Mouse (Mus musculus) thymus, postnatal 25 days (tissue): ENCODE results near the gene Erbb4.
"Not testable (repeated sequence)": the region's sequence is repeated elsewhere in the genome, so short reads cannot be mapped to it uniquely, and the experiment has no call there.

Experiments
- DNase-seq: peaks from one replicate; pipeline ENCODE4 v3.0.0; 2022

Gene Erbb4

DNA sequence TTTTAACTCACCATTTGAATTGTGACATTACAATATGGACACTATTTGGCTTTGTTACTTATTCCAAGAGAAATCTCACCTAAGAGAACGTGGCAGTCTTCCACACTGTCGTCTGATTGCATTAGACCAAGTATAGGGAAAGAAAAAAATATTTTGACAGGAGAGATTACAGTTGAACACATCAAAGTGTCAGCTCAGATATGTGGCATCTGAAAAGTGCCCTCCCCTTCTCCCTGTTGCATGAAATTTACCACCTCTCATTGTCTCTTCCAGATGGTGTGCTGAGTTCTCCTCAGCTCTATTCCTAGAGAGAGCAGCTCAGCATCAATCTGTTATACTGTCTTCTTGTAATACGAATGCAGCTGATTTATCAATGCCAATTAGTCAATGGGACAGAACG lies 268.5 kb downstream of the Erbb4 start:
- DNase-seq: no peak

DNA sequence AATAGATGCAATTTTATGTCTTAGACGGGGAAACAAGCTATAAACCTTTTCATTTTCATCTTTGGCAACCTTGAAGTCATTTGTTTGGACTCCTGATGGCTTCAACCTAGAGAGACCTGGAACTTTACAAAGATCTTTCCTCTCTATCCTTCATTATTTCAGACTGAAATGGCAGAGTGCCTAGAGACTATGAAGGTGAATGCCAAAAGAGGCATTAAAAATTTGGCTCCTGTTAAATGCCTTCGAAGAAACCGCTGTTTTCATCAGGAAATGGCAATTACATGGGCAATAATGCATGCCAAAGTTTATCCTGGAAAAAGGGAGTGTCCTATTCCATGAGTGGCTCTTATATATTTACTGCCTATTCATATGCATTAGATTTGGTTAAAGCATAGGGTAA lies 273.2 kb downstream of the Erbb4 start:
- no peak for DNase-seq

GRCm38 (mm10) chr1:68832101-68832500 lies 275.8 kb downstream of the Erbb4 start:
- DNase-seq: no peak

- DNase-seq: no peak
Measured at GRCm38 (mm10) chr1:68831575-68831974, 276.3 kb downstream of the Erbb4 start.

DNA sequence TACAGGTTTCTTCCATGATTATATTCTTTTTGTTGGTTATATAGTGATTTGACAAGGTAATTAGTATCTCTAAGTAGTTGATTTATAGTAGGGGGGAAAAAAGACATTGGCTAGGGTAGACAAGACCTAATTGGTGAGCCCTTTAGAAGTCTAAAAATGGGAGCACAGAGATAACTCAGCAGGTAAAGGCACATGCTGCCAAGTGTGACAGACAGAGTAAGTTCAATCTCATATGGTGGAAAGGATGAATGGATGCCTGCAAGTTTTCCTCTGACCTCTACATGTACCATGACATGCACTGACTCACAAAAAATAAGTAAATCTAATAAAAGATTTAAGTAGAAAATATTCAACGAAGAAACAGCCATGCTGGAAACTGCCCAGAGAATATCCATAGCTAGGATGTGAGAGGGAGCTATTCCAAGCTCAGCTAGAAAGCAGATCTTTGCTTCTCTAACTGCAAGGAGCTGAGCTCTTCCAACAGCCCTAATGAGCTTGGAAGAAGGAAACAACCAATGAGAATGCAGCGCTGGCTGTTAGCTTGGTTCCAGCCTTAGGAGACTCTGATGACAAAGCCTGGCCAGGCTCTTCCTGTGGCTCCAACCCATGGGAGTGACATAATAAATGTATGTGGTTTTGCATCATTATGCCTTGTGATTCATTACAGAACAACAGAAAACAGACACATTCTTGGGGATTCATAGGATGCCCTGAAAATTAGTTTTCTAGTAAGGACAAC lies 277.2 kb downstream of the Erbb4 start:
- no peak for DNase-seq

GRCm38 (mm10) chr1:68823116-68823644 lies 284.7 kb downstream of the Erbb4 start:
- no peak for DNase-seq

DNA sequence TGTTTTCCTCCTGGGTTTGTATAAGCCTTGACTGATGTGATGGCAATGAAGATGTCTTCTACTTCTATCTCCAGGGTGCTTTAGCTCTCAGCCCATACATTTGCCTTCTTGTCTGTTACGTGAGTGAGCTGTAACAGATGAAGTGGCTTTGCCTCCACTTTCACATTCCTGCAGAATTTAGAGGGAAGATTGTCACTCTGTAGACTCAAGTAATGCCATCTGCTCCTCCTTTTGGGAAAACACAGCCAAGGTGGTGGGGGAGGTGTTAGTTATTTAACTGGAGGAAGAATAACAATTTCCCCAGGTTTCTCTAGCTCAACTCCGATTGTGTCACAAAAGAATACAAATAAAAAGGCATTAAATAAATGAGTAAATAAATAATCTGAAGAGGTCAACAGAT lies 301.1 kb downstream of the Erbb4 start:
- DNase-seq: no peak

DNA sequence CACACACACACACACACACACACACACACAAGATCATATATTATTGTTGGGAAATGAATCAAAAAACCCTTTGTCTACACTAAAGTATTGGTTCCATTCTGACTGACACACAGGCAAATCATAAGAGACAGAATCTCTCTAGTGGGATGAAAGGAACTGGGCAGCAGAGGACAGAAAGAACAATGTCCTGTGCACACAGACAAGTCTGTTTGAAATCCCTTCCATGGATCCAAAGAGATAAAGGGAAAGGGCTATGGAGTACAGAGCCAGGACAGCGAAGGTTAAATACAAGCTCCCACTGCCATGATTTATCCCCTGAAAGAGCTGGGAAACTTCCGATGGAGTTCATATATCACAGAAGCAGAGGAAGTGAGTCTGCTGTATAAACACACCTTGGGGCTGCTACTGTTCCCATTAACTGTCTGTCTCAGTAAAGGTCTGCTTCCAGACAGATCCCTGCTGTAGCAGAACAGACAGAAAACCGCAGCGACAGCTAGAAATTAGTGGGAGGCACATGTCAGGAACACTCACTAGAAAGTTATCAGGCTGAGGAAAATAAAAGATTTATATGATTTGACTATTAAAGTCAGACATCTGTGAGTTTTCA lies 320.3 kb downstream of the Erbb4 start:
- DNase-seq: no peak

DNA sequence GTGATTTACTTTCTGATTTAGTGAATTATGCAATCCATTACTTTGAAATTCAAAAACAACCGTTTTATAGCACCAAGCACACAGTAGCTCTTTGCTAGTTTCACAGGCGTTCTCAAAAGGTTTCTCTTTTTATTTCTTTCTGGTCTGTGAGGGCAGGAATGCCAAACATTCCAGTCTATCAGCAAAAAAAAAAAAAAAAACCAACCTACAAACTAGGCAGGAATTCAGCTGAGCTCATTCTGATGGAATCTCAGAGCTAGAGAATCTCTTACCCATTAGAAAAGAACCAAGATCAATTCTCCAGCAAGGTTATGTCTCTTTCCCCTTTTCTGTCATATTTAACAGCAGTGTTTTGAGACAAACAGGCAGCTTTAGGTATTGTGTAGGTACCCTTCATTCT lies 327.2 kb downstream of the Erbb4 start:
- no peak for DNase-seq

DNA sequence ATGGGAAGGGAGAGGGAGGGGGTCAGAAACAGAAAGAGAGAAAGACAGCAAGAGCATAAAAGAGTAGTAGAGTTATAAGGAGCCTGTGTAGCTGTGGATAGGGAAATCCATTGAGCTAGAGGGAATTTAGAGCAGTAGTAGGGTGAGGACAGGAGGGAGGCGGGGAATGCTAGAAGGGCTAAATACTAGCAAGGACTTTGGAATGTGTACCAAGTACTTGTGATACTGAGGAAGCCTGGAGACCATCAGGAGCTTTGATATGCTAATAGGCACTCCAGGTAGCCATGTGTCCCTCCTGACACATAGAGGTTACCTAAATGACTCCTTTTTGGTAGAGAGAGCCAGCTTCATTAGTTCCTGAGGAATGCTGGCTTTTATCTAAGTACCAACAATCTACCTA lies 327.8 kb downstream of the Erbb4 start:
- no peak for DNase-seq

DNA sequence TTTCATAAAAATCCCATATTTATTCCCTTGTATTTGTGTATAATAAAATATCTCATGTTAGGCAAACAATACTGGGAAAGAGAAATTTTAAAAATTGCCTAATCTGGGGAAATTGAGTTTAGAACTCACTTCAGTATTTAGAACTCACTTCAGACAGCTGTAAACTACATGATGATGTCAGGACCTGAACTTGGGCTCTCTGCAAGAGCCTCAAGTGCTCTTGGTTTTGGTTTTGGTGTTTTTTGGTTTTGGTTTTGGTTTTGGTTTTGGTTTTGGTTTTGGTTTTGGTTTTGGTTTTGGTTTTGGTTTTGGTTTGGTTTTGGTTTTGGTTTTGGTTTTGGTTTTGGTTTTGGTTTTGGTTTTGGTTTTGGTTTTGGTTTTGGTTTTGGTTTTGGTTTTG lies 341.8 kb downstream of the Erbb4 start:
- not testable (repeated sequence) for DNase-seq

- no peak for DNase-seq
Measured at GRCm38 (mm10) chr1:68762456-68762855, 345.4 kb downstream of the Erbb4 start.

GRCm38 (mm10) chr1:68748976-68749375 lies 358.9 kb downstream of the Erbb4 start:
- no peak for DNase-seq

GRCm38 (mm10) chr1:68681478-68681877 lies 426.4 kb downstream of the Erbb4 start:
- no peak for DNase-seq

DNA sequence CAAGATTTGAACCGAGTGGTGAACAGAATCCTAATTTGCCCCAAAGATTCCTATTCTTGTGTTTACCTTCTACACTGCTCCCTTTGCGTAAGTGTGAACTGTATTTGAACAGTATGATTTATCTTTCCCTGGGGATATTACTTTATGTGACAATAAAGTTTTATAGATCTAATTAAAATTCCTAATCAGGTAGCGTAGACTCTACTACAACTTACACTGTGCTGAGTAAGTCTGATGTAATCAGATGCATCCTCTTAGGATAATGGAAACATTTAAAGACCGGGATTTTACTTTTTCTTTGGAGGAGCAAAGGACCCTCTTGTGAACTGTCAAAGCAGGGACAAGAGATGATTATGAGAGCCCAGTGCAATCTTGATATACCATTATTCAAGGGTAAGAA lies 433.2 kb downstream of the Erbb4 start:
- DNase-seq: no peak

DNA sequence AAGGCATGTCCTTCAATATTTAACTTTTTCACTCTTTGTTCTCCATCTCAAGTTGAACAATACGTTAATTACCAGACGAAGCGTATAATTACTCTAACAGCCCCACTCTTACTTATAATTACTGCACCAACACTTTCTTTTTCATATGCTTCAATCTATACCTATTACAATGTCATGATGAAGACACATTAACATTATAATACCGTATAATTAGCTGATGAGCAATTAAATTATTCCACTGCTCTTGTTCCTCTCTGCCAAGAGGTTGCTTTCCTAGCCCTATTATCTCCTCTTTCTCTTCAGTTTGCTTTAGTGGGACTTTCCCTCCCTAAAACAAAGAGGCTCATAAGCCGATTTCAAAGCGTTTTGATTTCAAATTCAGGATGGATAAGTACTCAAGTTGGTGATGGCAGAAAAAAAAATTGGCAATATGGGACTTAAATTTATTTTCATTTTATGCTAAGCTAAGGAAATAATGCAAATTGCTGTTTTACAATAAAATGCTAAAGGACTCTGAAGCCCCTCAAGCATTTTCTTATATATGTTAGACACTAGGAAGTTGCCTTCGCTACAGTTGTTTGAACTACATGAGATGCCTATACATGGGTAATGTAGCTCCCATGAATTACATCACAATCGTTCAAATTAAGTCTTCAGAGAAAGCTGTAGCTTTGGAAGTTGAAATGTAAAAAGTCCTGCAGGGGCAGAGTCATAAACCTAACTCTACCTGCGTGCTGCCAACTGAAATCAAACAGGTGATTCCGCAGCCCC lies 440.8 kb downstream of the Erbb4 start:
- no peak for DNase-seq

DNA sequence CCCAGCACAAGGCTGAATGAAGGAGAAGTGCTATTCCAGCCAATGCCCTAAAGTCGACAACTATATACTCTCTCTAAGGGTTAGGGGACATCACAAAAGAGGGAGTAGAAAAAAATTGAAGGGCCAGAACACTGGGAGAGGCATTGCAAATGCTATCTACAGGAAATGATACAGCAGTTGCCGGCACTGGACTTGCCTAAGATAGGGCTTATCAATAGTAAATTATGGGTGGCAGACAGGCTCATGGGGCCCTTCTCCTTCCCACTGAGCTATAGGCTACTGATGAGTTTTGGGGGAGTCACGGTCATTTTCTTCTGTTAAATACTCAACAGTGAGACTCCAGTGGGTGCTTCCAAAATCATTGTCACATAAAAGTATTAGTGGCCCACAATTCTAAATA lies 517.4 kb downstream of the Erbb4 start:
- DNase-seq: no peak

DNA sequence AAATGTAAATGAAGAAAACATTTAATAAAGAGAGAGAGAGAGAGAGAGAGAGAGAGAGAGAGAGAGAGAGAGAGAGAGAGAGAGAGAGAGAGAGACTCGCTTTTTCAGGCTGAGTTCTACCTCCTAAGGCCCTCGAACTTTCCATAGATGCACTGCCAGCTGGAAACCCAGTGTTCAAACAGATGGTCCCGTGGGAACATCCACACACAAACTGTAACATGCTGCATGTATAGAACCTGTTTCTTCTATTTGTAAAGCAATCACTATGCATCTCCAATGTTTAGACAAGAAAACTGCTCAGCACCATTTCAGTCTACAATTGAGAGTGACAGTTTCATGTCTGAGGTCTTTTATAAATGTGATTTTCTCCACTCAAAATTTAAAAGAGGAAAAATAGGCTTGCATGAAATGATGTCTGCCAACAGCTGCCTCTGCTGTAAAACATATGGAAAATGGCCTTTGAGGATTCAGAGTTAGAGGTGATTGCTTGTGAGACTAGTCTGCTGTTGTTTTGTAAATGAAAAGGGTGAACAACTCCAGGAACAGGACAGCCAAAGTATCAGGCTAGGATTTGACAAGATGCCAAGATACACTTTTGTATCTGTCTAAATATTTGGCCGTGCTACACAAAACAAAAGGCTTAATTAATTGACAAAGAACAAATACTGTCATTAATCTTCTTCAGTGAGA lies 533.9 kb downstream of the Erbb4 start:
- DNase-seq: no peak

DNA sequence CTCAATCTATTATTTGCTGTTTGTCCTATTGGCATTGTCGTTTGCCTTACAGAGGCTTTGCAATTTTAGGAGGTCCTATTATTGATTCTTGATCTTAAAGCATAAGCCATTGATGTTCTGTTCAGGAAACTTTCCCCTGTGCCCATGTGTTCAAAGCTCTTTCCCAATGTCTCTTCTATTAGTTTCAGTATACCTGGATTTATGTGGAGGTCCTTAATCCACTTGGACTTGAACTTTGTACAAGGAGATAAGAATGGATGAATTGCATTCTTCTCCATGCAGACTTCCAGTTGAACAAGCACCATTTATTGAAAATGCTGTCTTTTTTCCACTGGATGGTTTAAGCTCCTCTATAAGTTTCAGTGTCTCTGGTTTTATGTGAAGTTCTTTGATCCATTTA lies 536.9 kb downstream of the Erbb4 start:
- DNase-seq: no peak

DNA sequence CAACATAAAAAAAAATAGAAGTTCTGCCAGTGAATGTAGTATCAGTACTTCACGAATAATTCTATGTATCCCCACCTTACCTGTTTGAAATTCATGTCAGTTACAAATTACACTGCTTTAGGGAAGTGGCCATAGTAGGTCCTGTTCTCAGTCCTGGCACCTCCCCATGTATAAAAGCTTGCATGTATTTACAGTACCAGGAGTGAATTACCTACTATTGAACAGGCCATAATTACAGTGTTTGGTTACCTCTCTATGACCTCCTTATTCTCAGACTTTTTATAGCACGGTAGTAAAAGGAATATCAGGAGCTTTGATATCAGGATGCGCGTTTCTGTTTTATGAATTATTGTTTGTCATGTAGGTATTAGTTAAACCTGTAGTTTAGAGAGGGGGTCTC lies 564.9 kb downstream of the Erbb4 start:
- DNase-seq: no peak

GRCm38 (mm10) chr1:68517820-68518219 lies 590.0 kb downstream of the Erbb4 start:
- DNase-seq: no peak

- no peak for DNase-seq
Measured at GRCm38 (mm10) chr1:68503873-68504272, 604.0 kb downstream of the Erbb4 start.

GRCm38 (mm10) chr1:68501561-68501960 lies 606.3 kb downstream of the Erbb4 start:
- DNase-seq: no peak
